Mouse (Mus musculus): Measurements from ENCODE around the gene Tfap2e. TPM values are rescaled to one million over a fixed set of nuclear protein-coding genes. Genes with fewer than 3 reads are reported as not detected.
A peak's percentile ranks its signal among the peaks of the same experiment; 100 is the strongest.

The Tfap2e gene
- polyA plus RNA-seq, 3 experiments from 2014 or later, result not detected

DNA sequence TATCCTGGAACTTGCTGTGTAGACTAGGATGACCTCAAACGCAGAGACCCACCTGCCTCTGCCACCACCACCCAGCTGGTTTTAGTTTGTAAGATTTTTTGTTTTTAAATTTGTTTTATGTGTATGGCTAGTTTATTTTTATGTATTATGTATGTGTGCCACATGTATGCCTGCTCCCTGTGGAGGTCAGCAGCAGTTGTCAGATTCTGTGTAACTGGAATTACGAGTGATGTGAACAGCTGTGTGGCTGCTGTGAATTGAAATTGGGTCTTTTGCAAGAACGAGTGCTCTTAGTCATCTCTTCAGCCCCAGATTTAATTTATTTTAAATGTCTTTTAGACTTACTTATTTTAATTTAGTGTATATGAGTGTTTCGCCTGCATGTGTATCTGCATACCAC lies 39.1 kb downstream of the Tfap2e start:
- ATAC-seq, result no peak

DNA sequence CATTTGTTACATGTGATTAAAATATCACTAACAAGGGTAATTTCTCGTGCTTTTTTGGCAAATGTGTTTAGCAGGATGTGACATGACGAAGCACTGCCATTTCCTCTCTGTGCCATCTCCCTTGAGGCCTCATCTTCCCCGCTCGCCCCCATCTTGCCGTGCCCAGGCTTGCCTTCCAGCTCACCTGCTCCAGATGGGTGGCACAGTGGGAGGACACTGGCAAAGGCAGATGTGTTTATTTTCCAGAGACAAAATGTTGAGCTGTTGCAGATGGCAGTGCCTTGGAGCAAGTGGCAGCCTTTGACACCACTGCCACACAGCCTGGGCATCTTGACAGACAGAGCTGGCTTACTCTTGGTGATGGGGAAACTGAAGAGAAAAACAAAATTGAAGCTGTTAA lies 43.0 kb downstream of the Tfap2e start:
- ATAC-seq, result no peak

DNA sequence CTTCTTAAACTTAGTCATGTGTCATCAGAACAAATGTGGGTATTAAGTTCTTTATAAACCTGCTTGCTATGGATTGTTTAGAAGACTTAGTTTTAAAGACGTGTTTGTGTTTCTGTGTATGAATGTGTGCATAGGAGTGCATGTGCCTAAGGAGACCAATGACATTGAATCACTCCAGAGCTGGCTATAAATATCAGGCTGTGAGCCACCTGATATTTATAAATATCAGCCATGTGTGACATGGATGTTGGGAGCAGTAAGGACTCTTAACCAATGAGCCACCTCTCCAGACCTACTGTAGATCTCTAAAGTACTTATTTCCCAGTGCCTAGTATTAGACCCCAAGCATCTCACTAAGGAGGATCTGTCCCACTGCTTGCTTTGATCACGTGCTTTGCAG lies 46.6 kb downstream of the Tfap2e start:
- no peak for ATAC-seq

DNA sequence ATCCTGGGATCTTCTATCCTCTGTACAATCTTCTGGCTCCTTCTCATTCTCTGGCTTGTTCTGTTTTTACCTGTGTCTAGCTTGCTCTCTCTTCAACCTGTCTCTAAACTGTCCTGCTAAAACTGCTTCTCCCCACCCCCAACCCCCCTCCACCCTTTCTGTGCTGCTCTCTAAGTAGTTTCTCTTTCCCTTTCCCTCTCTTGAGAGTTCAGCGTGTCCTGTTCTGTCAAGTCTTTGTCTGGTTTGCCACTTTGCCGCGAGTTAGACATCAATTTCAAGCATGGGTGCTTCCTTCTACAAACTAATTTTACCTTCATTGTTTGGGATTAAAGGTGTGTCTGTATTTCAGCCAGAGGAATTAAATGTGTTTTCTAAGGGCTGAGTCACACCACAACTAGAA lies 53.0 kb downstream of the Tfap2e start:
- ATAC-seq, result peak; percentile 94

DNA sequence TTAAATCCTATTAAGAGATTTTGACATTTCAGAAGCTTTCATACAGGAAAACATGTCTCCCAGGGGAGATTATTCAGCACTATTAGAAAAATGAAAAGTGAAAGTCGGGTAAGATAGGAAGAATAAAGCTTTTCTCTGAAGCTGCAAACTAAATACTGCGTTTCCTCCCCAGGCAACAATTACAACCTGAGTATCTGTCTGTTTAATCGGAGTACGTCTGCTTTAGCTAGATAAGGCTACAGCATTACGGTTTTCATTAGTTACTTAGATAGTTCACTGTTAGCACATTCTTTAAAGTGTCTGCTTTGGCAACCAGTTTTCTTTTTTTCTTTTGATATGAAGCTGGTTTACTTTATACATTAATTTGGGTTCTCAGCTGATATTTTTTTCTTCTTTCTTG lies 53.7 kb downstream of the Tfap2e start:
- ATAC-seq, result no peak

DNA sequence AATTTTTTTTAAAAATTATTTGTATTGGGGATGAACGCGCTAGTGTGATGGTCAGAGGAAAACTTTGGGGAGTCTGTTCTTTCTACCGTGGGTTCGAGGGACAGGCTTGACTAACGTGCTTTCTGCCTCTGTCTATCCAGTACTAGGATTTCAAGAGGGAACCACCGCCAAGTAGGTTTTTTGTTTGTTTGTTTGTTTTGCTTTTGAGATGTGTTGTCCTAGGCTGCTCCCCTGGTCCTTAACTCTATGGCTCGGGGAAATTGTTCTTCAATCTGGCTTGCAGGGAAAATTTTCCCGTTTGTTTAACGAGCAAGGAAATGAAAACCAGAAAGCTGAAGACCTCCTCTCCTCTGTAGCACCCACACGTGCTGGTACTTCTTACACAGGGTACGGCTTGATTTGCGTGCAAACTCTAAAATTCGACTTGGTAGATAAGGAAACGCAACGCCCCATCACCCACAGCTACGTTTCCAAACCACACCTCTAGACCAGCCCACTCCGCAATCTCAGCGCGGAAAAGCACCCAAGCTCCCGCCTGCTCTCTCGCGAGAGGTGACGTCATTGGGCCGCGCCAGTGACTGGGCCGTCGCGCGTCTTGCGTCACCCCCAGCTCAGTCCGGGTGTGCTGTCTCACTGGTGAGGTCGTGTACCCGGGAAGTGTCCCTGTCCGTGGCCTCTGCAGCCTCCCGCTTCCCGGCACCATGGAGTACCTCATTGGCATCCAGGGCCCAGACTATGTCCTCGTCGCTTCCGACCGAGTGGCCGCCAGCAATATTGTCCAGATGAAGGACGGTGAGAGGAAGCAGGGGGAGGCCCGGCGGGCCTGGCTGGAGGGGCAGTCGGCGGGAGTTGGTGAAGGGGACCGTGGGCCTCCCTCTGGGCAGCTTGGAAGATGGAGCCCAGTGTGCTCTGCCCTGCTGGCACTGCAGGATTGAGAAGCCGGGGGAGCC lies 58.7 kb downstream of the Tfap2e start, which contains the start of gene Psmb2:
Gene Psmb2, plus strand, starts transcription at position 577 of the 950 bp plus-strand sequence.
- ATAC-seq, result peak; percentile 96

DNA sequence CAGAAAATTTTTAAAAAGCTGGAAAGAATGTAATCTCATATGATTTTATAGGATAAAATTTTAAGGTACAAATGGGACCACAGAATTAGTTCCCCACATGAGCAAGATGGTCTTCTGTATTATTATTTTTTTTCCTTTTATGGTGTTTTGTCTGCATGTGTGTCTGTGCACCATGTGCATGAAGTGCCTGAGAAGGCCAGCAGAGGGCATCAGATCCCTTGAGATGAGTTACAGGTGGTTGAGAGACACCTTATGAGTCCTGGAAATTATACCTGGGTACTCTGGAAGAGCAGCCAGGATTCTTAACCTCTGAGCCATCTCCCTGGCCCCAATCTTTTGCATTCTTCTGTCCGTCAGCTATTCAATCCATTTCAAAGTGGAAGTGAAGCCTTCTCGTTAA lies 69.0 kb downstream of the Tfap2e start:
- ATAC-seq, result no peak

Other genes with a start within 250 kb of the Tfap2e start
- under 1 TPM in 2 of 3 experiments, not detected in 1; 0.16 to 0.27 TPM for gene Ago4, start 202.8 kb downstream of the Tfap2e start, polyA plus RNA-seq (2017; shearing (Covaris generic))
- gene Clspn, start 179.3 kb downstream of the Tfap2e start, polyA plus RNA-seq (2017; shearing (Covaris generic)), result 10 to 100 TPM in 1 of 3 experiments, 1 to 10 TPM in 2; 2.4 to 30.1 (median 2.6) TPM
- under 1 TPM; 0.51 to 0.66 (median 0.58) TPM for gene 5730409E04Rik, start 126.4 kb downstream of the Tfap2e start, polyA plus RNA-seq (2017; shearing (Covaris generic))
- 100 to 1,000 TPM; 279 to 433 (median 354) TPM for gene Psmb2, start 58.6 kb downstream of the Tfap2e start, polyA plus RNA-seq (2017; shearing (Covaris generic))
- gene Ncdn, start 17.2 kb upstream of the Tfap2e start, polyA plus RNA-seq (2017; shearing (Covaris generic)), result 10 to 100 TPM in 2 of 3 experiments, 1 to 10 TPM in 1; 9.7 to 12.0 (median 10.1) TPM
- gene AU040320, start 17.3 kb upstream of the Tfap2e start, polyA plus RNA-seq (2017; shearing (Covaris generic)), result 10 to 100 TPM; 17.0 to 24.0 (median 20.1) TPM
- gene Zmym4, start 231.9 kb upstream of the Tfap2e start, polyA plus RNA-seq (2017; shearing (Covaris generic)), result 10 to 100 TPM; 12.1 to 22.4 (median 12.6) TPM

All from inflammation-experienced regulatory T-cells, adult 6 months (primary cell).